Mouse (Mus musculus) MEL (cell line): ENCODE data around the gene C2cd4a. TPM values are rescaled to one million over a fixed set of nuclear protein-coding genes. Genes with fewer than 3 reads are reported as not detected.
A peak's percentile ranks its signal among the peaks of the same experiment; 100 is the strongest.

Experiments used
- DNase-seq: peaks from one replicate; pipeline ENCODE4 v3.0.0; 2011; ENCODE audit warnings: low read depth, low spot score
- H3K27ac ChIP-seq: 2 replicates; pipeline ENCODE4 v1.5.1; 2012; ENCODE audit warnings: low read depth, mild to moderate bottlenecking, control low read depth, low read length, moderate library complexity; ENCODE audit not compliant: control insufficient read depth
- H3K27me3 ChIP-seq, 2 experiments: fragments of 150-350 bp in 1 of 2; sonication (generic) in 1 of 2; 2 replicates each; pipeline ENCODE4 v1.6.1; 2012; ENCODE audit warnings: low read length in 2 of 2, mild to moderate bottlenecking in 2 of 2, improper control_type of control experiment in 1 of 2, moderate library complexity in 1 of 2; ENCODE audit not compliant: insufficient read depth in 2 of 2, control insufficient read depth in 1 of 2
- H3K36me3 ChIP-seq, 2 experiments: 2 replicates each; pipeline ENCODE4 v1.6.1; 2012 to 2014; ENCODE audit warnings: low read length in 2 of 2, improper control_type of control experiment in 1 of 2, inconsistent platforms in 1 of 2, mild to moderate bottlenecking in 1 of 2; ENCODE audit not compliant: insufficient read depth in 2 of 2, control insufficient read depth in 1 of 2
- H3K4me1 ChIP-seq, 2 experiments: fragments of 150-350 bp in 1 of 2; sonication (generic) in 1 of 2; 2 replicates each; pipeline ENCODE4 v1.6.1; 2012; ENCODE audit warnings: low read length in 2 of 2, improper control_type of control experiment in 1 of 2, mild to moderate bottlenecking in 1 of 2; ENCODE audit not compliant: insufficient read depth in 2 of 2, control insufficient read depth in 1 of 2
- H3K4me3 ChIP-seq, 2 experiments: fragments of 150-350 bp in 1 of 2; sonication (generic) in 1 of 2; 2 replicates each; pipeline ENCODE4 v1.5.1; 2012; ENCODE audit warnings: low read depth in 2 of 2, low read length in 2 of 2, mild to moderate bottlenecking in 2 of 2, moderate library complexity in 2 of 2, control low read depth in 1 of 2, improper control_type of control experiment in 1 of 2; ENCODE audit not compliant: control insufficient read depth in 1 of 2, insufficient read depth in 1 of 2
- H3K79me2 ChIP-seq: 2 replicates; pipeline ENCODE4 v1.6.1; 2012; ENCODE audit warnings: mild to moderate bottlenecking, low read length, moderate library complexity; ENCODE audit not compliant: control insufficient read depth, poor library complexity, insufficient read depth
- H3K9ac ChIP-seq: 2 replicates; pipeline ENCODE4 v1.6.1; 2012; ENCODE audit warnings: low read depth, mild to moderate bottlenecking, control low read depth, low read length, moderate library complexity; ENCODE audit not compliant: control insufficient read depth, poor library complexity, severe bottlenecking
- H3K9me3 ChIP-seq: fragments of 150-350 bp; sonication (generic); replicated peaks from 2 replicates; pipeline ENCODE4 v1.6.1; 2012; ENCODE audit warnings: mild to moderate bottlenecking, low read length, improper control_type of control experiment, moderate library complexity; ENCODE audit not compliant: insufficient read depth
- BHLHE40 ChIP-seq: IDR thresholded peaks from 2 replicates; pipeline ENCODE4 v1.6.1; 2012; ENCODE audit warnings: low read depth, mild to moderate bottlenecking, inconsistent platforms, low read length, improper control_type of control experiment, borderline replicate concordance
- CHD2 ChIP-seq: IDR thresholded peaks from 2 replicates; pipeline ENCODE4 v1.6.1; 2011; ENCODE audit warnings: low read length, improper control_type of control experiment
- EP300 ChIP-seq, 2 experiments: IDR thresholded peaks; 2 replicates each; pipeline ENCODE4 v1.6.1; 2011; ENCODE audit warnings: improper control_type of control experiment in 2 of 2, low read length in 2 of 2, low read depth in 1 of 2, mild to moderate bottlenecking in 1 of 2
- GATA1 ChIP-seq: IDR thresholded peaks from 2 replicates; pipeline ENCODE4 v1.6.1; 2011; ENCODE audit warnings: low read depth, low read length, improper control_type of control experiment
- HCFC1 ChIP-seq: IDR thresholded peaks from 2 replicates; pipeline ENCODE4 v1.6.1; 2012; ENCODE audit warnings: low read depth, mild to moderate bottlenecking, inconsistent platforms, low read length, improper control_type of control experiment, moderate library complexity
- JUND ChIP-seq: IDR thresholded peaks from 2 replicates; pipeline ENCODE4 v1.6.1; 2011; ENCODE audit warnings: low read depth, mild to moderate bottlenecking, improper control_type of control experiment, low read length
- KAT2A ChIP-seq: conservative IDR thresholded peaks from 2 replicates; pipeline ENCODE4 v1.6.1; 2012; ENCODE audit warnings: low read depth, low read length, improper control_type of control experiment, inconsistent platforms
- MAFK ChIP-seq: IDR thresholded peaks from 2 replicates; pipeline ENCODE4 v1.6.1; 2011; ENCODE audit warnings: low read depth, mild to moderate bottlenecking, low read length, improper control_type of control experiment, borderline replicate concordance
- MAX ChIP-seq: IDR thresholded peaks from 2 replicates; pipeline ENCODE4 v1.6.1; 2011; ENCODE audit warnings: low read length, improper control_type of control experiment
- MEF2A ChIP-seq: IDR thresholded peaks from 2 replicates; pipeline ENCODE4 v1.6.1; 2014; ENCODE audit warnings: low read depth, mild to moderate bottlenecking, inconsistent platforms, low read length, improper control_type of control experiment; ENCODE audit not compliant: poor library complexity, insufficient replicate concordance, severe bottlenecking; ENCODE audit errors: extremely low read depth
- MYB ChIP-seq: IDR thresholded peaks from 2 replicates; pipeline ENCODE4 v1.6.1; 2011; ENCODE audit warnings: mild to moderate bottlenecking, low read depth, low read length, improper control_type of control experiment
- MYC ChIP-seq: IDR thresholded peaks from 2 replicates; pipeline ENCODE4 v1.6.1; 2011; ENCODE audit warnings: low read depth, mild to moderate bottlenecking, low read length, improper control_type of control experiment, moderate library complexity
- NRF1 ChIP-seq: IDR thresholded peaks from 2 replicates; pipeline ENCODE4 v1.6.1; 2014; ENCODE audit warnings: low read depth, mild to moderate bottlenecking, inconsistent platforms, low read length, improper control_type of control experiment, moderate library complexity; ENCODE audit not compliant: poor library complexity, insufficient read depth, severe bottlenecking
- RCOR1 ChIP-seq: IDR thresholded peaks from 2 replicates; pipeline ENCODE4 v1.6.1; 2012; ENCODE audit warnings: low read depth, mild to moderate bottlenecking, inconsistent platforms, low read length, improper control_type of control experiment
- SMC3 ChIP-seq: IDR thresholded peaks from 2 replicates; pipeline ENCODE4 v1.6.1; 2011; ENCODE audit warnings: low read depth, low read length, improper control_type of control experiment
- TCF12 ChIP-seq: IDR thresholded peaks from 2 replicates; pipeline ENCODE4 v1.6.1; 2014; ENCODE audit warnings: low read depth, mild to moderate bottlenecking, inconsistent platforms, low read length, improper control_type of control experiment, moderate library complexity
- USF1 ChIP-seq: IDR thresholded peaks from 2 replicates; pipeline ENCODE4 v1.6.1; 2014; ENCODE audit warnings: low read depth, mild to moderate bottlenecking, inconsistent platforms, low read length, improper control_type of control experiment, moderate library complexity
- USF2 ChIP-seq, 2 experiments: IDR thresholded peaks; 2 replicates each; pipeline ENCODE4 v1.6.1; 2011 to 2012; ENCODE audit warnings: improper control_type of control experiment in 2 of 2, low read length in 2 of 2, borderline replicate concordance in 1 of 2, inconsistent platforms in 1 of 2, low read depth in 1 of 2, mild to moderate bottlenecking in 1 of 2; ENCODE audit not compliant: insufficient read depth in 1 of 2
- ZNF384 ChIP-seq: IDR thresholded peaks from 2 replicates; pipeline ENCODE4 v1.6.1; 2012; ENCODE audit warnings: low read depth, mild to moderate bottlenecking, inconsistent platforms, low read length, improper control_type of control experiment
- polyA plus RNA-seq, 2 experiments: library from polyadenylated mRNA; stranded (reverse) in 1 of 2; unstranded in 1 of 2; fragments of >175 nt in 1 of 2; fragments of >200 nt in 1 of 2; gene quantifications; 2 replicates each; pipeline versions ENCODE4 v1.2.1 to v1.2.4; 2012; ENCODE audit warnings: low replicate concordance in 2 of 2, low read depth in 1 of 2; ENCODE audit not compliant: insufficient read length in 2 of 2, insufficient read depth in 1 of 2, missing spikeins in 1 of 2
- total RNA-seq: library from RNA; depleted of rRNA; stranded (reverse); fragments of 300-350 nt; gene quantifications from 2 replicates; pipeline ENCODE4 v1.2.3, GENCODE M21; 2012

The C2cd4a gene
- total and polyA plus RNA-seq, 3 experiments, result not detected

- DNase-seq, result peak; percentile 56
These were observed 14.0 kb downstream of the C2cd4a start for GRCm38 (mm10) chr9:67817898-67818667.

GRCm38 (mm10) chr9:67816172-67816928, 15.8 kb downstream of the C2cd4a start:
- H3K9ac ChIP-seq, result no peak overlapping the region
- no peaks in the 10 kb centered on the region for H3K79me2 ChIP-seq
- no peaks in the 10 kb centered on the region for H3K36me3 ChIP-seq
- H3K9me3 ChIP-seq, result no peaks in the 10 kb centered on the region
- 0 out of 2 replicates have a peak, but pooled peaks have one; percentile 48 for TF ChIP-seq MYC
- peak; percentile 72 for TF ChIP-seq MAX
- peak; percentile 65; the same call in 1 of the 2 replicates for TF ChIP-seq USF1
- TF ChIP-seq KAT2A, result no peak
- H3K4me1 ChIP-seq, result no peaks in the 10 kb centered on the region
- no peaks in the 10 kb centered on the region for H3K27me3 ChIP-seq
- no peak overlapping the region for H3K4me3 ChIP-seq
- H3K27ac ChIP-seq, result no peak overlapping the region
- DNase-seq, result peak; percentile 31

More at GRCm38 (mm10) chr9:67817898-67818667, 14.0 kb downstream of the C2cd4a start:
- no peaks in the 10 kb centered on the region for H3K9me3 ChIP-seq
- no peak overlapping the region for H3K4me3 ChIP-seq
- H3K27me3 ChIP-seq, result no peaks in the 10 kb centered on the region
- TF ChIP-seq ZNF384 (peak; percentile 72), MEF2A (no peak), JUND (no peak)
- H3K27ac ChIP-seq, result no peak overlapping the region
- H3K36me3 ChIP-seq, result no peaks in the 10 kb centered on the region
- no peaks in the 10 kb centered on the region for H3K4me1 ChIP-seq
- H3K79me2 ChIP-seq, result no peaks in the 10 kb centered on the region
- H3K9ac ChIP-seq, result no peak overlapping the region

GRCm38 (mm10) chr9:67813665-67814337, 18.3 kb downstream of the C2cd4a start:
- Histone ChIP-seq H3K79me2 (no peaks in the 10 kb centered on the region), H3K9me3 (no peaks in the 10 kb centered on the region), H3K9ac (no peak overlapping the region), H3K4me3 (no peak overlapping the region), H3K36me3 (no peaks in the 10 kb centered on the region), H3K27me3 (peaks cover 0 to 1% of the 10 kb centered on the region in 2 experiments; a peak in 1 of 4 replicates), H3K27ac (no peak overlapping the region), H3K4me1 (no peaks in the 10 kb centered on the region)
- DNase-seq, result no peak
- TF ChIP-seq MAFK (no peak), NRF1 (no peak), BHLHE40 (no peak), SMC3 (no peak), CHD2 (no peak), ZNF384 (no peak), GATA1 (no peak), MEF2A (no peak), USF1 (no peak), RCOR1 (no peak), USF2 (IDR thresholded peaks at IDR 0.05; ENCODE audit: borderline replicate concordance in 1 of 2, insufficient read depth in 1 of 2, low read depth in 1 of 2, low read length in 2 of 2) (no peak), MAX (no peak), MYC (no peak), EP300 (IDR thresholded peaks at IDR 0.05; ENCODE audit: low read depth in 1 of 2, low read length in 2 of 2) (no peak), HCFC1 (no peak), MYB (no peak), JUND (no peak), TCF12 (no peak)
